Mouse (Mus musculus) erythroid progenitor cell, adult 5-6 weeks (primary cell): ENCODE measurements around the gene Serpini1. TPM values are rescaled to one million over a fixed set of nuclear protein-coding genes. Genes with fewer than 3 reads are reported as not detected.
"Not testable (repeated sequence)": the region's sequence is repeated elsewhere in the genome, so short reads cannot be mapped to it uniquely, and the experiment has no call there.

Source experiments
- ATAC-seq: replicated peaks from 2 replicates; pipeline ENCODE4 v1.8.0; 2016; ENCODE audit warnings: moderate number of reproducible peaks, mild to moderate bottlenecking, moderate TSS enrichment, inconsistent platforms; ENCODE audit not compliant: poor library complexity, low FRiP score, severe bottlenecking
- total RNA-seq, 2 experiments: library from RNA; stranded (forward) in 1 of 2; stranded (reverse) in 1 of 2; fragments of 150-400 nt in 1 of 2; fragments of 186-747, 209-891 nt in 1 of 2; gene quantifications; 2 replicates each; pipeline versions ENCODE4 v1.2.3 to v1.2.4; 2015 to 2017; ENCODE audit warnings: low replicate concordance in 2 of 2

Serpini1 gene
- total RNA-seq, 2 experiments from 2014 or later, result 1.4 to 2.1 TPM

DNA sequence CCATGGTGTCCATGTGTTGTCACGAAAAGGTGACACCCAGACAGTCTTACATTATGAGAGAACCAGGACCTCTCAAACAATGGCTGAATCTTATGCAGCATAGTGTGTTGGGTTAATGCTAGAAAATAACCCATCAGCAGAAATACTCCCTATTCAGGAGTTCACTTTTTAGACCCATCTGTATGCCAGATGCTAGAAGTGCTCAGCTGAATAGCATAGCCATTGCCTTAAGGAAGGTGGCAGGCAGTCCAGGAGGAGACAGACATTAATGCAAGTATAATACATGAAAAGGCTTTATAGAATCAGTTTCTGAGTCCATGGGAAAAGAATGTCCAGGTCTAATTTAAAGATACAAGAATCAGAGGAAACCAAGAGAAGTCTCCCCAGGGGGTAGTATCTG lies 75.9 kb downstream of the Serpini1 start:
- no peak for ATAC-seq

DNA sequence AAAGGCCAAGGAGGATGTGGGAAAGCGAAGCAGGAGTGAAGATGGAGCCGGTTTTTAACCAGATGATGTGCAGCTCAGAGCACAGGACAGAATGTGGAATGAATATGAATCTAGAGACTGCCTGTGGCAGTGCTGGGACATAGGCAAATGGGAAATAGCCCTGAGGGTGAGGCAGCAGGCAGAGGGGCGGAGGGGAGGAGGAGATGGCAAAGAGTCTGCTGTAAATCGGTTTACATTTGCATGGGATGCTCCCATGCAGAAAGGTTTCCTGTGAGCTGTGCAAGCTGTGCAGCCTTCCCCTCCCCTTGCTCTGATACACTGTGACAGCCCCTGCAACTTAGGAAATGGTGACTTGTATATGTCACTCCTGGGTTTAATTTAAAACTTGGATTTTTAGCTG lies 76.3 kb downstream of the Serpini1 start:
- no peak for ATAC-seq

DNA sequence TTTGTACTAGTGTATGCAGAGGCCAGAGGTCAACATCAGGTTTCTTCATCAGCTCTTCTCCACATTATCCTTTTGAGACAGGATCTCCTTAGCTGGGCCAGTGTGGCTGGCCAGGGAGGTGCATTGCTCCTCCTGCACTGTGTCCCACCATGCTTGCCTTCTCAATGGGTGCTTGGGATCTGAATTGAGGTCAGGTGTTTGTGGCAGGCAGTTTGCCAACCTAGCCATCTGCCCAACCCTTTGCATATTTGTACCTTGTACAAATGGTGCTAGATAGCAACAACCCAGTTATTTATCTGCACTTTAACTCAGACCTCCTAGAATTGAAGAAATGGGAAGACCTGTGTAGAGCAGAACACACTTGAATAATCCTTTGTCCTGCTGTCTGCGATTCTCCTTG lies 78.3 kb downstream of the Serpini1 start:
- ATAC-seq, result no peak

GRCm38 (mm10) chr3:75639546-75639945 lies 82.2 kb downstream of the Serpini1 start:
- ATAC-seq, result no peak

GRCm38 (mm10) chr3:75647542-75647941 lies 90.2 kb downstream of the Serpini1 start:
- no peak for ATAC-seq

DNA sequence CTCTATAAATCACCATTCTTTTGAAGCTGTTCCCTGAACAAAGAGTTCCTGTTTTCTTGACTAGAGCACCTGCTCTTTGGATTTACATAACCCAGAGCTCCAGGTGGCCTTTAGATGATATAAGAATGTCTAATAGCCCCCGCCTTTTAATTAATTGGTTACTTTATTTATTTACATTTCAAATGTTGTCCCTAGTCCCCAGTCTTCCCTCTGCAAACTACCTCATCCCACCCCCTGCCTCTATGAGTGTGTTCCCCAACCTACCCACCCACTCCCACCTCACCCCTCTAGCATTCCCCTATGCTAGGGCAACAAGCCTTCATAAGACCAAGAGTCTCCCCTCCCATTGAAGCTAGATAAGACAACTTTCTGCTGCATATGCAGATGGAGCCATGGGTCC lies 90.9 kb downstream of the Serpini1 start:
- no peak for ATAC-seq

DNA sequence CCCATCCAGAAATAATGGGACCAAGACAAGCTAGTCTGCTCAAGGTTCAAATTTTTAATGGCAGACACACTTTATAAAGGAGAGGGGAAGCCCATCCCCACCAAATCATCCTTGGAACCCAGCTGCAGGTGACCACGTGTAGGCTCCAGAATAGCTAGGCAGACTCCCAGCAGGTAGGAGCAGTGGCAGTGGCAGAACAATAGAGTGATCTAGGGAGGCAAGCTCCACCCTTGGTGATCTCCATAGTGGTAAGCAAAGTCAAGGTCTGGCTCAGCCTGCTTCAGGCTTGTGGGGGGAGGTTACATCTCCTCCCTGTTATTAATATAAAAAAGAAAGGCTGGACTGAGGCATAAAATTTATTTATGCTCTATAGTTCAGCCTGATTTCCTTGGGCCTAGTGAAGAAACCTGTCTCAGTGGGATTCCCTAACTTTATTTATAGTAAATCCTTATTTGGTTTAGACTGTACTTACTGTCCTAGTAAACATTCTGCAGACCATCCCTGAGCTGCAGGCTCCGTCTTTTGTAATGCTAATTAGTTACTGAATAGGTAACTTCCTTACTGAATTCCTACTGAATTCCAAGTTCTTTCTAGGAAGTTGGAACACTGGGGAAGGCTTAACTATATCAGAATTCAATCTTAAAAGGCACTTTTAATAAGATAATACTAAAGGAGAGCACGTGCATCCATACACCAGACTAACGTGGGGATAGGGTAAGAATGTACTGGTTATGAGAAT lies 93.2 kb downstream of the Serpini1 start:
- not testable (repeated sequence) for ATAC-seq

DNA sequence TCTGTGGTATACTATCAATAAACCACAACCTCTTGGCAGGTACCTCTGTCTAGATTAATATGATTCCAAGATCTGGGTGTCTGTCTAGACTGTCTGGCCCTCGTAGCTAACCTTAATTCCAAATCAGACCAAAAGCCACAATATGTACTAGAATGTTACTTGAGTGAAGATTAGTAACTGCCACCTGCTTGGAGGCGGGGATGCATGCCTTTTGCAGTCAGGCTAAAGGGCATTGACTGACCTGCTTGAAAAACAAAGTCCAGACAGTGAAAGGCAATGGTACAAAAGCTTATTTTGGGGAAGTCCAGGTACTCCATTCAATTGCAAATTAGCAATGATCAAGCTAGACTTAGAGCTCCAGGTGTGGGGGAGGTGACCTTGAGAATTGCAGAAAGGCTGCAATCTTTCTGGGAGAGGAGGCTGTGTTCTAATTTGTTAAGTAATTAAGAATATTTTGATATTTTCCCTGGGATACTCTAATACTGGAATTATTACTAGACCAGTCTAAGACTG lies 94.3 kb downstream of the Serpini1 start:
- ATAC-seq, result no peak

DNA sequence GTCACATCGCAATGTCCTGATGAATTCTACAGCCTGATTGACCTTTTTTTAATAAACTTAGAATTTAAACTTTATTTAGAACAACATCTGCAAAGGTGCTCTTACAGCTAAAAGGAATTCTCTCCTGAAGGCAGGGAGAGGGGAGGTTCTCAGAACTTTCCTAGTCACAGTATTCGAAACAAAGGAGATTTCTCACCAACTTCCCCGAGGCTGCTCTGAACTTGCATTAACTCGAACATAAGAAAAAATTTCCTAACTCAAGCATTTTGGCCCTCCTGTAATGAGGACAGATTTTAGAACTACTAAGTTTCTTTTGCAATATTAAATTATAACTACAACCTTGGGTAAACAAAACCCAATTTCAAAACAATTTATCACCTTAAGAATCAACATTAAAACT lies 96.6 kb downstream of the Serpini1 start:
- not testable (repeated sequence) for ATAC-seq

- ATAC-seq, result no peak
Observed at GRCm38 (mm10) chr3:75655578-75656344, 98.4 kb downstream of the Serpini1 start.

- no peak for ATAC-seq
Observed at GRCm38 (mm10) chr3:75666962-75667361, 109.6 kb downstream of the Serpini1 start.

DNA sequence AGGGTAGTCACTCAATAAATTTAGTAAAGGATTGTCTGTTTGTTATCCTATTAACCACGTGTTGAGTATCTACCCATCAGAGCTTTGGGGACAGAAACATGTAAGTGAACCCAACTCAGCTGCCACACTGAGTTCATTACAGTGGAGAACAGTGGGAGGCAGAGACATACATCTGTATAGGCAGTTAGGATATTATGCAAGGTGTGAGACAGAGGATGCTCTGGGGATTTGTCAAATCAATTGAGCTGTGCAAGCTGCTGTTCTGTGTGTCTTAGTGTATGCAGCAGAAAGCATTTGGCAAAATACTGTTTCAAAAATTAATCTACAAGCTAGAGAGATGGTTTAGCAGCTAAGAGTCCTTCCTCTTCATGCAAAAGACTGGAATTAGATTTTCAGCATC lies 113.1 kb downstream of the Serpini1 start:
- no peak for ATAC-seq

GRCm38 (mm10) chr3:75682881-75683280 lies 125.5 kb downstream of the Serpini1 start:
- ATAC-seq, result no peak

DNA sequence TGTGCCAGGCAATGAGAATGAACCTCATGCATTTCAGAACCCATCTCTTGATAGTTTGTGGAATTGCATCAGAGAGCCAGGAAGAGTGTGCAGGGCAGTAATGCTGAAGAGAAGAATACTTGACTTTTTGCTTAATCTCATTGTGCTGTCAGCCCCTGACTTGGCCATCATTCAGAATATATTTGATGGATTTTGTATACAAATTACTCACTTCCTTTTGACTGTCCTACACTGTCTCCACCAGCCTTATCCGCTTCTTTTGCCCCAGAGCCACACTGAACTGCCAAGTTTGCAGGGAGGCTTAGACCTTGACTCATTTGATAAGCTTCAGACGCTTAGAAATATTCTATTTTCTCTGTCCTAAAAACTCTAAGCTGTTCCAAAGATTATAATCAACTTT lies 129.4 kb downstream of the Serpini1 start:
- no peak for ATAC-seq

- no peak for ATAC-seq
Observed at GRCm38 (mm10) chr3:75687187-75687825, 130.0 kb downstream of the Serpini1 start.

- no peak for ATAC-seq
Observed at GRCm38 (mm10) chr3:75690321-75690720, 133.0 kb downstream of the Serpini1 start.

DNA sequence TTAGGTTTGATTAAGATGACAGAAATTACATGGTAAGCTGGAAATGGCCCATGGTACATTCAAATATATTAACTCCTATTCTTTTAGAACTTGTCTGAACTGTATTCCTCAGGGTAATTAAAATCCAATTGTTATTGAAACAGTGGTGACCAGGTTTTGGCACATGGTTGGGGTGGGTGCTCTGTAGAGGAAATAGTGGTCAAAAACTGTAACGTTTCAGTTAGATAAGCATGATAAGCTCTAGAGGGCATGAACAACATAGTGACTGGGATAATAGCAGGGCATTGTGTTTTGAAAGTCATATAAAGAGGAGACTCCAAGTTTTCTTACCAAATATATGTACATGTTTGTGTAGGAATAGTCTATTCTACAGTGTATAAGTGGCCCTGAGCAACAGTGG lies 134.7 kb downstream of the Serpini1 start:
- no peak for ATAC-seq
